Mouse (Mus musculus): ENCODE results near the gene Trmt11.
A peak's percentile ranks its signal among the peaks of the same experiment; 100 is the strongest.
"Not testable (repeated sequence)": the region's sequence is repeated elsewhere in the genome, so short reads cannot be mapped to it uniquely, and the experiment has no call there.

The Trmt11 gene

GRCm38 (mm10) chr10:30600542-30600966 lies at the start of gene Trmt11:
Trmt11 (minus strand) TSS chr10:30600749.
- peak; percentile 88 for DNase-seq (ENCODE audit: low spot score)

- DNase-seq (ENCODE audit: low spot score), result no peak
Observed at GRCm38 (mm10) chr10:30647681-30648080, 47.1 kb upstream of the Trmt11 start.

GRCm38 (mm10) chr10:30638216-30638615 lies 37.7 kb upstream of the Trmt11 start:
- no peak for DNase-seq (ENCODE audit: low spot score)

GRCm38 (mm10) chr10:30636474-30637154 lies 36.1 kb upstream of the Trmt11 start:
- not testable (repeated sequence) for DNase-seq (ENCODE audit: low spot score)

GRCm38 (mm10) chr10:30632718-30633117 lies 32.2 kb upstream of the Trmt11 start:
- no peak for DNase-seq (ENCODE audit: low spot score)

GRCm38 (mm10) chr10:30629977-30630376 lies 29.4 kb upstream of the Trmt11 start:
- DNase-seq (ENCODE audit: low spot score), result no peak

GRCm38 (mm10) chr10:30629513-30629912 lies 29.0 kb upstream of the Trmt11 start, which contains the start of gene Hint3:
Hint3 (minus strand) TSS chr10:30629632.
- no peak for DNase-seq (ENCODE audit: low spot score)

GRCm38 (mm10) chr10:30628444-30628843 lies 27.9 kb upstream of the Trmt11 start:
- DNase-seq (ENCODE audit: low spot score), result not testable (repeated sequence)

- DNase-seq (ENCODE audit: low spot score), result no peak
Observed at GRCm38 (mm10) chr10:30627548-30627947, 27.0 kb upstream of the Trmt11 start.

- no peak for DNase-seq (ENCODE audit: low spot score)
Observed at GRCm38 (mm10) chr10:30624161-30625019, 23.8 kb upstream of the Trmt11 start.

GRCm38 (mm10) chr10:30622928-30623327 lies 22.4 kb upstream of the Trmt11 start:
- DNase-seq (ENCODE audit: low spot score), result no peak

GRCm38 (mm10) chr10:30618918-30619210 lies 18.3 kb upstream of the Trmt11 start:
- DNase-seq (ENCODE audit: low spot score), result no peak

GRCm38 (mm10) chr10:30618091-30618917 lies 17.8 kb upstream of the Trmt11 start:
- DNase-seq (ENCODE audit: low spot score), result peak; percentile 98

- no peak for DNase-seq (ENCODE audit: low spot score)
Observed at GRCm38 (mm10) chr10:30613039-30613438, 12.5 kb upstream of the Trmt11 start.

- no peak for DNase-seq (ENCODE audit: low spot score)
Observed at GRCm38 (mm10) chr10:30609614-30610013, 9.1 kb upstream of the Trmt11 start.

GRCm38 (mm10) chr10:30608109-30608508 lies 7.6 kb upstream of the Trmt11 start:
- no peak for DNase-seq (ENCODE audit: low spot score)

- DNase-seq (ENCODE audit: low spot score), result no peak
Observed at GRCm38 (mm10) chr10:30600094-30600534, 435 bp downstream of the Trmt11 start.

GRCm38 (mm10) chr10:30587037-30587436 lies 13.5 kb downstream of the Trmt11 start:
- no peak for DNase-seq (ENCODE audit: low spot score)

GRCm38 (mm10) chr10:30585691-30586090 lies 14.9 kb downstream of the Trmt11 start:
- DNase-seq (ENCODE audit: low spot score), result no peak

GRCm38 (mm10) chr10:30577670-30578280 lies 22.8 kb downstream of the Trmt11 start:
- DNase-seq (ENCODE audit: low spot score), result no peak

- no peak for DNase-seq (ENCODE audit: low spot score)
Observed at GRCm38 (mm10) chr10:30566364-30566763, 34.2 kb downstream of the Trmt11 start.

- DNase-seq (ENCODE audit: low spot score), result no peak
Observed at GRCm38 (mm10) chr10:30564651-30565050, 35.9 kb downstream of the Trmt11 start.

Measured in ovary, postnatal 36 days (tissue).